ENCODE assay signal across 8 mouse cellular contexts in genomic region chr2:32599409-32599808, GRCm38 (mm10). TPM values are rescaled to one million over a fixed set of nuclear protein-coding genes. Genes with fewer than 3 reads are reported as not detected.
DNase-seq lines count a peak whose midpoint lies in the region; ATAC-seq and TF ChIP-seq lines count a peak whose summit lies in the region.

St6galnac6 (plus strand) TSS chr2:32599709.

- ATAC-seq in embryonic facial prominence, embryonic 15.5 days (ENCODE audit: insufficient number of reproducible peaks, low FRiP score, low TSS enrichment, low read depth), result no peak
- ATAC-seq in hindbrain, embryonic 16.5 days, result no peak
- no peak for ATAC-seq in midbrain, embryonic 15.5 days (replicated peaks)

- no peak for TF ChIP-seq CTCF in heart, adult 2 months (IDR thresholded peaks at IDR 0.05)
- no peak for TF ChIP-seq CTCF in CH12.LX (conservative IDR thresholded peaks at IDR 0.05 in 1 of 2, IDR thresholded peaks at IDR 0.05 in 1 of 2; ENCODE audit: low read depth in 2 of 2, low read length in 2 of 2)

- H3K27me3 ChIP-seq in heart, adult 2 months (ENCODE audit: control insufficient read depth, insufficient read depth, low read length), result no peaks in the 10 kb centered on the region
- no peaks in the 10 kb centered on the region for H3K27me3 ChIP-seq in CH12.LX (replicated peaks)
- no peaks in the 10 kb centered on the region for H3K27me3 ChIP-seq in embryonic facial prominence, embryonic 15.5 days
- no peaks in the 10 kb centered on the region for H3K27me3 ChIP-seq in hindbrain, embryonic 16.5 days (replicated peaks; ENCODE audit: control insufficient read depth, insufficient read depth, low read length)
- H3K27me3 ChIP-seq in midbrain, embryonic 15.5 days (replicated peaks), result no peaks in the 10 kb centered on the region

- no peak within 1 kb of the TSS for H3K4me3 ChIP-seq in heart, adult 2 months
- H3K4me3 ChIP-seq in CH12.LX (replicated peaks in 1 of 3; ENCODE audit: low read depth in 2 of 3, low read length in 2 of 3, poor library complexity in 1 of 3), result no peak within 1 kb of the TSS
- no peak within 1 kb of the TSS for H3K4me3 ChIP-seq in embryonic facial prominence, embryonic 15.5 days (replicated peaks)
- H3K4me3 ChIP-seq in hindbrain, embryonic 16.5 days (ENCODE audit: low read length), result no peak within 1 kb of the TSS
- H3K4me3 ChIP-seq in midbrain, embryonic 15.5 days, result no peak within 1 kb of the TSS

- H3K79me2 ChIP-seq in heart, adult 2 months (replicated peaks; ENCODE audit: control insufficient read depth, insufficient read depth, low read length), result no peaks in the 10 kb centered on the region
- no peaks in the 10 kb centered on the region for H3K79me2 ChIP-seq in CH12.LX (replicated peaks; ENCODE audit: control insufficient read depth, extremely low read depth, insufficient read depth, poor library complexity, severe bottlenecking)

- H3K9ac ChIP-seq in heart, adult 2 months (ENCODE audit: low read depth, low read length), result no peak within 1 kb of the TSS
- no peak within 1 kb of the TSS for H3K9ac ChIP-seq in CH12.LX (ENCODE audit: insufficient read depth, low read depth)
- no peak within 1 kb of the TSS for H3K9ac ChIP-seq in embryonic facial prominence, embryonic 15.5 days
- H3K9ac ChIP-seq in hindbrain, embryonic 16.5 days (ENCODE audit: low read depth, low read length), result no peak within 1 kb of the TSS
- H3K9ac ChIP-seq in midbrain, embryonic 15.5 days, result no peak within 1 kb of the TSS

- TF ChIP-seq EP300 in heart, adult 2 months (IDR thresholded peaks at IDR 0.05; ENCODE audit: insufficient read depth, low read depth, low read length), result no peak
- no peak for TF ChIP-seq EP300 in CH12.LX (IDR thresholded peaks at IDR 0.05; ENCODE audit: low read length)

- DNase-seq in heart, adult 2 months, result no peak
- DNase-seq in heart, adult 11 months, result no peak
- no peak for DNase-seq in CH12.LX (ENCODE audit: extremely low read depth)
- no peak for DNase-seq in cerebellum, postnatal 14 days
- DNase-seq in urinary bladder, postnatal 4 days (ENCODE audit: low spot score in 2 of 2), result no peak

- in situ Hi-C loops in CH12.LX (cut with MboI; ENCODE audit: low pct_ligation_motif_present, low pct_unique_long_range_greater_than_20kb, low sequenced_read_pairs), result no loop called here

- intact Hi-C loops in heart, adult 2 months (cut with DNase I), result no loop called here

- dilution Hi-C loops in CH12.LX (cut with MboI; ENCODE audit: extremely low pct_ligation_motif_present, extremely low pct_unique_long_range_greater_than_20kb, low sequenced_read_pairs), result no loop called here

- H3K9me3 ChIP-seq in CH12.LX (replicated peaks; ENCODE audit: low read length), result no peaks in the 10 kb centered on the region
- H3K9me3 ChIP-seq in embryonic facial prominence, embryonic 15.5 days (replicated peaks), result no peaks in the 10 kb centered on the region
- no peaks in the 10 kb centered on the region for H3K9me3 ChIP-seq in hindbrain, embryonic 16.5 days (ENCODE audit: control insufficient read depth, low read length)
- H3K9me3 ChIP-seq in midbrain, embryonic 15.5 days, result no peaks in the 10 kb centered on the region

- no peaks in the 10 kb centered on the region for H3K36me3 ChIP-seq in heart, adult 2 months (ENCODE audit: control insufficient read depth, insufficient read depth, low read length)
- H3K36me3 ChIP-seq in CH12.LX (replicated peaks in 1 of 2; ENCODE audit: control insufficient read depth in 1 of 2, insufficient read depth in 1 of 2, low read length in 1 of 2), result peaks cover 37 to 63% of the 10 kb centered on the region in 2 experiments
- peaks cover 23% of the 10 kb centered on the region for H3K36me3 ChIP-seq in embryonic facial prominence, embryonic 15.5 days
- H3K36me3 ChIP-seq in hindbrain, embryonic 16.5 days (ENCODE audit: control insufficient read depth, insufficient read depth, low read length), result peaks cover 5% of the 10 kb centered on the region; the same call in 1 of the 2 replicates
- H3K36me3 ChIP-seq in midbrain, embryonic 15.5 days (replicated peaks), result no peaks in the 10 kb centered on the region

- H3K4me1 ChIP-seq in heart, adult 2 months (ENCODE audit: control insufficient read depth, insufficient read depth, low read length), result peaks cover 9% of the 10 kb centered on the region
- peaks cover 0 to 19% of the 10 kb centered on the region in 2 experiments; a peak in 2 of 4 replicates for H3K4me1 ChIP-seq in CH12.LX (ENCODE audit: control insufficient read depth in 1 of 2, insufficient read depth in 2 of 2)
- H3K4me1 ChIP-seq in embryonic facial prominence, embryonic 15.5 days, result peaks cover 16% of the 10 kb centered on the region
- no peaks in the 10 kb centered on the region for H3K4me1 ChIP-seq in hindbrain, embryonic 16.5 days (ENCODE audit: control insufficient read depth, insufficient read depth, low read depth, low read length)
- 0 out of 2 replicates have a peak, but pooled peaks cover 5% of the 10 kb centered on the region for H3K4me1 ChIP-seq in midbrain, embryonic 15.5 days

- no peak for TF ChIP-seq POLR2A in heart, adult 2 months (IDR thresholded peaks at IDR 0.05; ENCODE audit: insufficient read depth, low read depth, low read length)
- no peak for TF ChIP-seq POLR2A in CH12.LX (IDR thresholded peaks at IDR 0.05; ENCODE audit: low read depth, low read length)

- H3K4me2 ChIP-seq in CH12.LX (ENCODE audit: insufficient read depth, low read depth, poor library complexity, severe bottlenecking), result no peak within 1 kb of the TSS
- no peak within 1 kb of the TSS for H3K4me2 ChIP-seq in embryonic facial prominence, embryonic 15.5 days (replicated peaks)
- no peak within 1 kb of the TSS for H3K4me2 ChIP-seq in hindbrain, embryonic 16.5 days (ENCODE audit: low read length)
- no peak within 1 kb of the TSS for H3K4me2 ChIP-seq in midbrain, embryonic 15.5 days

- no peak for TF ChIP-seq RAD21 in CH12.LX (IDR thresholded peaks at IDR 0.05; ENCODE audit: low read depth, low read length)

- 89% methylated on average over 3 of the region's 3 CpGs for WGBS in heart, adult 2 months
- 93% methylated on average over 3 of the region's 3 CpGs for WGBS in embryonic facial prominence, embryonic 15.5 days
- 94% methylated on average over 3 of the region's 3 CpGs for WGBS in hindbrain, embryonic 16.5 days
- 96% methylated on average over 3 of the region's 3 CpGs for WGBS in midbrain, embryonic 15.5 days

- H3K27ac ChIP-seq in heart, adult 2 months, result no peak within 1 kb of the TSS; the same call in 1 of the 2 replicates
- H3K27ac ChIP-seq in CH12.LX (ENCODE audit: insufficient read depth, low read depth), result no peak within 1 kb of the TSS
- H3K27ac ChIP-seq in embryonic facial prominence, embryonic 15.5 days (replicated peaks), result no peak within 1 kb of the TSS
- no peak within 1 kb of the TSS for H3K27ac ChIP-seq in hindbrain, embryonic 16.5 days (ENCODE audit: low read depth, low read length)
- no peak within 1 kb of the TSS for H3K27ac ChIP-seq in midbrain, embryonic 15.5 days

TF ChIP-seq in CH12.LX, 34 proteins besides CTCF, POLR2A, EP300 and RAD21:
- no peak for TF ChIP-seq MXI1 (IDR thresholded peaks at IDR 0.05; ENCODE audit: low read depth, low read length)
- no peak for TF ChIP-seq USF1 (IDR thresholded peaks at IDR 0.05; ENCODE audit: low read depth, low read length)
- TF ChIP-seq MAFK (IDR thresholded peaks at IDR 0.05; ENCODE audit: insufficient replicate concordance, low read length), result no peak
- TF ChIP-seq ZNF384 (IDR thresholded peaks at IDR 0.05; ENCODE audit: low read depth, low read length), result no peak
- TF ChIP-seq CHD2 (IDR thresholded peaks at IDR 0.05; ENCODE audit: low read length), result no peak
- no peak for TF ChIP-seq MAZ (IDR thresholded peaks at IDR 0.05; ENCODE audit: low read depth, low read length)
TF ChIP-seq in CH12.LX: peak in this region for 0.

RNA-seq across cellular contexts. Expression of gene St6galnac6, which starts in this region (rescaled TPM):
- 100 to 1,000 TPM; 107 to 125 TPM for total RNA-seq in heart, adult 2 months (2021)
- polyA plus RNA-seq in heart, adult 2 months (2012; rRNA removed), result 129 and 174 TPM in 2 replicates
- total RNA-seq in CH12.LX (2012; rRNA removed), result 13.9 and 14.3 TPM in 2 replicates
- 12.9 and 13.2 TPM in 2 replicates for total RNA-seq in CH12.LX (2014; rRNA removed)
- 10.7 and 13.3 TPM in 2 replicates for polyA plus RNA-seq in CH12.LX (2012; ENCODE audit: insufficient read length, low read depth)
- 26.9 and 27.7 TPM in 2 replicates for polyA plus RNA-seq in embryonic facial prominence, embryonic 15.5 days (2015; fragmentation: Nextera tagmentation; extraction: Ambion mirVana)
- polyA plus RNA-seq in hindbrain, embryonic 16.5 days (2015; fragmentation: Nextera tagmentation; extraction: Ambion mirVana), result 29.5 and 35.4 TPM in 2 replicates
- 24.2 and 26.9 TPM in 2 replicates for polyA plus RNA-seq in midbrain, embryonic 15.5 days (2015; fragmentation: Nextera tagmentation; extraction: Ambion mirVana)

Comparison
In these comparisons a context has a peak if more than half of its experiments do, and no peak if none do; other contexts are left out.
1. RNA of gene St6galnac6 (total RNA-seq): 107 to 125 TPM in heart, adult 2 months; 12.9 to 14.3 TPM in CH12.LX; every median in the first group is over 4 times any median in the second.